Mouse (Mus musculus) midbrain, embryonic 15.5 days (tissue): ENCODE data around the gene Lgsn. TPM values are rescaled to one million over a fixed set of nuclear protein-coding genes. Genes with fewer than 3 reads are reported as not detected.
A peak's percentile ranks its signal among the peaks of the same experiment; 100 is the strongest.

Experiments used
- ATAC-seq: fragments of 200-750 bp; cut with Nextera tagmentation; replicated peaks from 2 replicates; pipeline ENCODE4 v1.8.0; 2017; ENCODE audit warnings: moderate TSS enrichment
- H3K27ac ChIP-seq: fragments of 300-500 bp; sonication (generic); 2 replicates; pipeline ENCODE4 v1.5.1; 2015; ENCODE audit warnings: mild to moderate bottlenecking, inconsistent platforms
- H3K27me3 ChIP-seq: fragments of 300-500 bp; sonication (generic); replicated peaks from 2 replicates; pipeline ENCODE4 v1.6.1; 2015; ENCODE audit warnings: inconsistent platforms
- H3K36me3 ChIP-seq: fragments of 300-500 bp; sonication (generic); replicated peaks from 2 replicates; pipeline ENCODE4 v1.6.1; 2015; ENCODE audit warnings: inconsistent platforms
- H3K4me1 ChIP-seq: fragments of 300-500 bp; sonication (generic); 2 replicates; pipeline ENCODE4 v1.6.1; 2015; ENCODE audit warnings: inconsistent platforms
- H3K4me2 ChIP-seq: fragments of 300-500 bp; sonication (generic); 2 replicates; pipeline ENCODE4 v1.6.1; 2015; ENCODE audit warnings: inconsistent platforms, mild to moderate bottlenecking, moderate library complexity
- H3K4me3 ChIP-seq: fragments of 300-500 bp; sonication (generic); 2 replicates; pipeline ENCODE4 v1.5.1; 2015; ENCODE audit warnings: mild to moderate bottlenecking, inconsistent platforms
- H3K9ac ChIP-seq: fragments of 300-500 bp; sonication (generic); 2 replicates; pipeline ENCODE4 v1.6.1; 2015; ENCODE audit warnings: mild to moderate bottlenecking, inconsistent platforms
- H3K9me3 ChIP-seq: fragments of 300-500 bp; sonication (generic); 2 replicates; pipeline ENCODE4 v1.6.1; 2016; ENCODE audit warnings: inconsistent platforms
- WGBS: fragments of 180-500 bp; shearing (Covaris S2); methylation state at CpG from one replicate; pipeline ENCODE4 v1.1.7; 2015; ENCODE audit warnings: mixed read lengths; 5-methylcytosine and 5-hydroxymethylcytosine counted together
- polyA plus RNA-seq: library from polyadenylated mRNA; unstranded; fragments of >200 nt; fragmentation: Nextera tagmentation; extraction: Ambion mirVana; gene quantifications from 2 replicates; pipeline ENCODE4 v1.2.1, GENCODE M21; 2015

The Lgsn gene
- polyA plus RNA-seq, 1 experiment from 2014 or later = not detected

GRCm38 (mm10) chr1:31175401-31175800 lies 800 bp upstream of the Lgsn start:
- Histone ChIP-seq H3K4me1 (no peaks in the 10 kb centered on the region), H3K4me3 (no peak overlapping the region), H3K9me3 (no peaks in the 10 kb centered on the region), H3K27ac (no peak overlapping the region), H3K27me3 (no peaks in the 10 kb centered on the region), H3K9ac (no peak overlapping the region), H3K4me2 (no peak overlapping the region), H3K36me3 (no peaks in the 10 kb centered on the region)
- WGBS = 77% methylated on average over 3 of the region's 3 CpGs
- no peak for ATAC-seq

- H3K4me3 ChIP-seq = no peak overlapping the region
These were observed 2.1 kb downstream of the Lgsn start for GRCm38 (mm10) chr1:31178264-31178663.

GRCm38 (mm10) chr1:31190237-31190866 lies 14.2 kb downstream of the Lgsn start:
- H3K9me3 ChIP-seq = no peaks in the 10 kb centered on the region
- no peaks in the 10 kb centered on the region for H3K36me3 ChIP-seq
- no peaks in the 10 kb centered on the region for H3K27me3 ChIP-seq
- no peak overlapping the region for H3K27ac ChIP-seq
- no peak for ATAC-seq
- 84% methylated on average over 10 of the region's 10 CpGs for WGBS
- no peak overlapping the region for H3K4me2 ChIP-seq
- H3K4me1 ChIP-seq = no peaks in the 10 kb centered on the region
- H3K9ac ChIP-seq = no peak overlapping the region
- no peak overlapping the region for H3K4me3 ChIP-seq

More at GRCm38 (mm10) chr1:31178264-31178663, 2.1 kb downstream of the Lgsn start:
- H3K27ac ChIP-seq = no peak overlapping the region
- H3K9ac ChIP-seq = no peak overlapping the region
- no peak overlapping the region for H3K4me2 ChIP-seq
- 38% methylated on average over 1 of the region's 1 CpGs for WGBS
- no peak for ATAC-seq
- H3K9me3 ChIP-seq = no peaks in the 10 kb centered on the region
- H3K27me3 ChIP-seq = no peaks in the 10 kb centered on the region
- no peaks in the 10 kb centered on the region for H3K36me3 ChIP-seq
- no peaks in the 10 kb centered on the region for H3K4me1 ChIP-seq

GRCm38 (mm10) chr1:31195633-31196032 lies 19.4 kb downstream of the Lgsn start:
- no peak for ATAC-seq
- Histone ChIP-seq H3K4me3 (no peak overlapping the region), H3K27me3 (no peaks in the 10 kb centered on the region), H3K27ac (no peak overlapping the region), H3K9me3 (no peaks in the 10 kb centered on the region), H3K36me3 (no peaks in the 10 kb centered on the region), H3K4me2 (no peak overlapping the region), H3K9ac (no peak overlapping the region), H3K4me1 (no peaks in the 10 kb centered on the region)
- 72% methylated on average over 1 of the region's 1 CpGs for WGBS

GRCm38 (mm10) chr1:31196959-31197358 lies 20.8 kb downstream of the Lgsn start:
- H3K27ac ChIP-seq = no peak overlapping the region
- ATAC-seq = no peak
- no peak overlapping the region for H3K4me3 ChIP-seq
- no peaks in the 10 kb centered on the region for H3K4me1 ChIP-seq
- H3K27me3 ChIP-seq = no peaks in the 10 kb centered on the region
- no peaks in the 10 kb centered on the region for H3K36me3 ChIP-seq
- 82% methylated on average over 3 of the region's 3 CpGs for whole genome bisulfite sequencing
- no peak overlapping the region for H3K9ac ChIP-seq
- H3K9me3 ChIP-seq = no peaks in the 10 kb centered on the region
- no peak overlapping the region for H3K4me2 ChIP-seq

- Histone ChIP-seq H3K27ac (no peak overlapping the region), H3K4me2 (no peak overlapping the region), H3K4me1 (no peaks in the 10 kb centered on the region), H3K9me3 (no peaks in the 10 kb centered on the region), H3K36me3 (no peaks in the 10 kb centered on the region), H3K4me3 (no peak overlapping the region), H3K9ac (no peak overlapping the region), H3K27me3 (no peaks in the 10 kb centered on the region)
- 92% methylated on average over 10 of the region's 10 CpGs for WGBS
- no peak for ATAC-seq
These were observed 27.6 kb downstream of the Lgsn start for GRCm38 (mm10) chr1:31203771-31204170.

- no peak overlapping the region for H3K27ac ChIP-seq
- H3K4me1 ChIP-seq = no peaks in the 10 kb centered on the region
- H3K36me3 ChIP-seq = no peaks in the 10 kb centered on the region
- no peak overlapping the region for H3K9ac ChIP-seq
- WGBS = 75% methylated on average over 7 of the region's 7 CpGs
- H3K4me2 ChIP-seq = no peak overlapping the region
- H3K9me3 ChIP-seq = no peaks in the 10 kb centered on the region
- ATAC-seq = no peak
- H3K4me3 ChIP-seq = no peak overlapping the region
- H3K27me3 ChIP-seq = no peaks in the 10 kb centered on the region
These were observed 29.1 kb downstream of the Lgsn start for GRCm38 (mm10) chr1:31205346-31205745.

GRCm38 (mm10) chr1:31205770-31206169 lies 29.6 kb downstream of the Lgsn start:
- no peak overlapping the region for H3K27ac ChIP-seq

GRCm38 (mm10) chr1:31210144-31210543 lies 33.9 kb downstream of the Lgsn start:
- no peaks in the 10 kb centered on the region for H3K36me3 ChIP-seq
- H3K4me3 ChIP-seq = no peak overlapping the region
- H3K27me3 ChIP-seq = no peaks in the 10 kb centered on the region
- 0% methylated on average over 5 of the region's 5 CpGs for WGBS
- no peak overlapping the region for H3K9ac ChIP-seq
- H3K4me1 ChIP-seq = no peaks in the 10 kb centered on the region
- peak; percentile 92 for ATAC-seq
- no peak overlapping the region for H3K27ac ChIP-seq
- H3K4me2 ChIP-seq = no peak overlapping the region
- H3K9me3 ChIP-seq = no peaks in the 10 kb centered on the region

More at GRCm38 (mm10) chr1:31205770-31206169, 29.6 kb downstream of the Lgsn start:
- Histone ChIP-seq H3K4me2 (no peak overlapping the region), H3K9me3 (no peaks in the 10 kb centered on the region), H3K4me1 (no peaks in the 10 kb centered on the region), H3K9ac (no peak overlapping the region), H3K27me3 (no peaks in the 10 kb centered on the region), H3K36me3 (no peaks in the 10 kb centered on the region), H3K4me3 (no peak overlapping the region)
- ATAC-seq = no peak
- 83% methylated on average over 3 of the region's 3 CpGs for WGBS

- 82% methylated on average over 1 of the region's 1 CpGs for WGBS
- H3K9me3 ChIP-seq = no peaks in the 10 kb centered on the region
- ATAC-seq = no peak
- no peak overlapping the region for H3K4me2 ChIP-seq
- no peaks in the 10 kb centered on the region for H3K4me1 ChIP-seq
- H3K36me3 ChIP-seq = no peaks in the 10 kb centered on the region
- H3K27ac ChIP-seq = no peak overlapping the region
- H3K4me3 ChIP-seq = no peak overlapping the region
- H3K27me3 ChIP-seq = no peaks in the 10 kb centered on the region
- no peak overlapping the region for H3K9ac ChIP-seq
These were observed 38.6 kb downstream of the Lgsn start for GRCm38 (mm10) chr1:31214831-31215230.

GRCm38 (mm10) chr1:31220599-31221250 lies 44.5 kb downstream of the Lgsn start:
- no peaks in the 10 kb centered on the region for H3K4me1 ChIP-seq
- H3K4me2 ChIP-seq = no peak overlapping the region
- H3K9me3 ChIP-seq = no peaks in the 10 kb centered on the region
- no peak overlapping the region for H3K9ac ChIP-seq
- 95% methylated on average over 4 of the region's 4 CpGs for WGBS
- H3K4me3 ChIP-seq = no peak overlapping the region
- no peaks in the 10 kb centered on the region for H3K27me3 ChIP-seq
- H3K36me3 ChIP-seq = no peaks in the 10 kb centered on the region
- H3K27ac ChIP-seq = no peak overlapping the region
- no peak for ATAC-seq

GRCm38 (mm10) chr1:31222564-31222963 lies 46.4 kb downstream of the Lgsn start, which contains the start of the genes 4931428L18Rik and Pih1d3:
4931428L18Rik (minus strand) TSS chr1:31222684.
Pih1d3 (plus strand) TSS chr1:31222838.
- no peaks in the 10 kb centered on the region for H3K27me3 ChIP-seq
- H3K4me3 ChIP-seq = no peak within 1 kb of the TSS
- no peak within 1 kb of the TSS for H3K27ac ChIP-seq
- H3K4me1 ChIP-seq = no peaks in the 10 kb centered on the region
- H3K4me2 ChIP-seq = no peak within 1 kb of the TSS
- no peak within 1 kb of the TSS for H3K9ac ChIP-seq
- no peak for ATAC-seq
- H3K36me3 ChIP-seq = no peaks in the 10 kb centered on the region
- WGBS = 87% methylated on average over 7 of the region's 7 CpGs
- H3K9me3 ChIP-seq = no peaks in the 10 kb centered on the region
